Mouse (Mus musculus) liver, adult 2 months (tissue): ENCODE data around the gene Spaar.

ENCODE experiments used
- CTCF ChIP-seq: fragments of 200-500 bp; IDR thresholded peaks from 2 replicates; pipeline ENCODE4 v1.5.1; 2011; ENCODE audit warnings: low read depth, low read length, control low read depth
- POLR2A ChIP-seq: fragments of 200-500 bp; IDR thresholded peaks from 2 replicates; pipeline ENCODE4 v1.6.1; 2011; ENCODE audit warnings: low read length, control low read depth; ENCODE audit not compliant: insufficient read depth; ENCODE audit errors: extremely low read depth

GRCm38 (mm10) chr4:43691026-43691425 is 38.8 kb upstream of the Spaar start:
- TF ChIP-seq CTCF (no peak), POLR2A (no peak)
